In genomic region chr2:93624665-93625408, GRCm38 (mm10) we compare ENCODE assay signal across 25 mouse cellular contexts. TPM values are rescaled to one million over a fixed set of nuclear protein-coding genes. Genes with fewer than 3 reads are reported as not detected.
DNase-seq lines count a peak whose midpoint lies in the region; ATAC-seq lines count a peak whose summit lies in the region.
"Had no signal": no experiment of that assay in that cellular context is flagged by ENCODE, and none has a peak within 500 bp of the region (broad histone marks: within the 10 kb centered on the region; RNA-seq: fewer than 3 reads in every experiment).

No protein-coding gene starts in this region.

- H3K9me3 ChIP-seq in intestine, embryonic 15.5 days = no peaks in the 10 kb centered on the region
- no peaks in the 10 kb centered on the region for H3K9me3 ChIP-seq in kidney, embryonic 14.5 days (ENCODE audit: control insufficient read depth, low read length)
- H3K9me3 ChIP-seq: embryonic facial prominence, embryonic 15.5 days; heart, embryonic 10.5 days had no signal

- H3K4me2 ChIP-seq in intestine, embryonic 15.5 days (replicated peaks) = no peak overlapping the region
- 0 out of 2 replicates have a peak overlapping the region, but pooled peaks have one; percentile 8 for H3K4me2 ChIP-seq in kidney, embryonic 14.5 days (replicated peaks; ENCODE audit: low read depth, low read length)
- H3K4me2 ChIP-seq: embryonic facial prominence, embryonic 15.5 days; hindbrain, embryonic 14.5 days had no signal

- WGBS in intestine, embryonic 15.5 days = 28% methylated on average over 13 of the region's 13 CpGs
- WGBS in kidney, embryonic 14.5 days = 1% methylated on average over 13 of the region's 13 CpGs

- DNase-seq in embryo, embryonic 11 days = peak; percentile 63
- peak; percentile 64 to 72 for DNase-seq in kidney, postnatal 4 days
- DNase-seq in liver = no peak
- no peak for DNase-seq in thymus, adult 18-20 months
- no peak for DNase-seq in retina, postnatal 1 day
- no peak for DNase-seq in cerebellum, adult 8-10 months
- DNase-seq: adrenal gland, postnatal 14 days; cerebellum, adult 18-20 months; heart, postnatal 14 days; lung, adult 18-20 months; lung, postnatal 4 days; midbrain, embryonic 14.5 days; right cerebral cortex, postnatal 14 days; thymus, postnatal 25 days had no signal

- H3K36me3 ChIP-seq in intestine, embryonic 15.5 days = no peaks in the 10 kb centered on the region
- H3K36me3 ChIP-seq in kidney, embryonic 14.5 days (ENCODE audit: control insufficient read depth, insufficient read depth, low read length) = no peaks in the 10 kb centered on the region
- H3K36me3 ChIP-seq: embryonic facial prominence, embryonic 15.5 days; heart, embryonic 10.5 days had no signal

- no peak overlapping the region for H3K27ac ChIP-seq in intestine, embryonic 15.5 days
- 0 out of 2 replicates have a peak overlapping the region, but pooled peaks have one; percentile 30 for H3K27ac ChIP-seq in kidney, embryonic 14.5 days (ENCODE audit: low read depth, low read length)
- H3K27ac ChIP-seq: embryonic facial prominence, embryonic 15.5 days; heart, embryonic 10.5 days; hindbrain, embryonic 14.5 days; layer of hippocampus, adult 2 months; left cerebral cortex, adult 2 months had no signal

- H3K27me3 ChIP-seq in intestine, embryonic 15.5 days (replicated peaks) = no peaks in the 10 kb centered on the region
- peaks cover 32% of the 10 kb centered on the region for H3K27me3 ChIP-seq in kidney, embryonic 14.5 days (ENCODE audit: control insufficient read depth, insufficient read depth, low read length)

- H3K4me1 ChIP-seq in intestine, embryonic 15.5 days (replicated peaks) = 0 out of 2 replicates have a peak, but pooled peaks cover 3% of the 10 kb centered on the region
- peaks cover 13% of the 10 kb centered on the region for H3K4me1 ChIP-seq in kidney, embryonic 14.5 days (ENCODE audit: control insufficient read depth, insufficient read depth, low read length)

- ATAC-seq in intestine, embryonic 15.5 days = peak; percentile 59
- ATAC-seq in kidney, embryonic 14.5 days (ENCODE audit: low FRiP score, low TSS enrichment) = peak; percentile 94
- ATAC-seq: activated CD4-positive, CD25-positive, alpha-beta regulatory T cell, adult 4 months; Patski had no signal

- no peak overlapping the region for H3K9ac ChIP-seq in intestine, embryonic 15.5 days
- H3K9ac ChIP-seq in kidney, embryonic 14.5 days (ENCODE audit: low read depth, low read length) = no peak overlapping the region
- H3K9ac ChIP-seq: embryonic facial prominence, embryonic 15.5 days; hindbrain, embryonic 14.5 days had no signal

- H3K4me3 ChIP-seq in intestine, embryonic 15.5 days (replicated peaks) = no peak overlapping the region
- H3K4me3 ChIP-seq in kidney, embryonic 14.5 days (ENCODE audit: low read length) = no peak overlapping the region
- H3K4me3 ChIP-seq: embryonic facial prominence, embryonic 15.5 days; heart, embryonic 10.5 days; layer of hippocampus, adult 2 months; left cerebral cortex, adult 2 months had no signal

RNA-seq across cellular contexts. Expression of gene Alx4, which starts 17.3 kb away (rescaled TPM):
- 0.14 and 0.19 TPM in 2 replicates for polyA plus RNA-seq in intestine, embryonic 15.5 days (2015; fragmentation: Nextera tagmentation; extraction: Ambion mirVana)
- polyA plus RNA-seq in kidney, embryonic 14.5 days (2014; fragmentation: Nextera tagmentation; extraction: Ambion mirVana) = 0.22 and 0.34 TPM in 2 replicates
- polyA plus RNA-seq: activated CD4-positive, CD25-positive, alpha-beta regulatory T cell, adult 4 months; C2C12; liver, adult 2 months; Patski had no signal

Comparison
In these comparisons a context has a peak if more than half of its experiments do, and no peak if none do; other contexts are left out.
1. DNase-seq: peak in embryo, embryonic 11 days (single experiment) and kidney, postnatal 4 days (2 of 2); none in liver (single experiment), thymus, adult 18-20 months (0 of 2), retina, postnatal 1 day (single experiment) and cerebellum, adult 8-10 months (single experiment).